10 mouse cellular contexts compared by ENCODE assay signal in the genomic region with DNA sequence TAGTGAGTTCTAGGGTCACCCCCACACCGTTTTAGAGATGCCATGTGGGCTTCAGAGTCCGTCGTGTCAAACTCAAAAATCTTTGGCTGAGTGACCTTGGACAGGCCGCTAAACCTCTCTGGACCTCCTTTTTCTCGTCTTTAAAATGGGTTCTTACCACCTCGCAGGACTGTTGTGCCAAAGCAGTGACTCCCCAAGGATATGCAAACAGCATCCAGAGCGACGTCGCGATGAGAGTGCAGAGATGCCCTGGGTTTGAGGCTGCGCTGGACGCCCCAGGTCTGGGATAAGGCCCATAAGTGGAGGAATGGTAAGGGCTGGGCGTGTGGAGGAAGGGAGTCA. TPM values are rescaled to one million over a fixed set of nuclear protein-coding genes. Genes with fewer than 3 reads are reported as not detected.
A peak's percentile ranks its signal among the peaks of the same experiment; 100 is the strongest.
DNase-seq lines count a peak whose midpoint lies in the region; ATAC-seq and TF ChIP-seq lines count a peak whose summit lies in the region.
"Had no signal": no experiment of that assay in that cellular context is flagged by ENCODE, and none has a peak within 500 bp of the region (broad histone marks: within the 10 kb centered on the region; RNA-seq: fewer than 3 reads in every experiment).

No protein-coding gene starts in this region.

- no peaks in the 10 kb centered on the region for H3K9me3 ChIP-seq in heart, embryonic 10.5 days
- H3K9me3 ChIP-seq in ES-Bruce4 (replicated peaks; ENCODE audit: control insufficient read depth, insufficient read depth, low read length, poor library complexity, severe bottlenecking) = no peaks in the 10 kb centered on the region
- H3K9me3 ChIP-seq in forebrain, postnatal 0 days (ENCODE audit: low read length) = no peaks in the 10 kb centered on the region
- H3K9me3 ChIP-seq in midbrain, embryonic 10.5 days (replicated peaks) = no peaks in the 10 kb centered on the region

- peak overlapping the region; percentile 84 for H3K4me2 ChIP-seq in forebrain, postnatal 0 days (ENCODE audit: low read depth)

- peak overlapping the region; percentile 48; the same call in 1 of the 2 replicates for H3K4me3 ChIP-seq in heart, embryonic 10.5 days
- no peak overlapping the region for H3K4me3 ChIP-seq in heart, adult 2 months
- peak overlapping the region; percentile 56; the same call in 1 of the 2 replicates for H3K4me3 ChIP-seq in ES-Bruce4 (ENCODE audit: low read depth, low read length)
- H3K4me3 ChIP-seq in forebrain, postnatal 0 days (ENCODE audit: low read depth, low read length) = peak overlapping the region; percentile 69
- peak overlapping the region; percentile 79 for H3K4me3 ChIP-seq in midbrain, embryonic 10.5 days

- ATAC-seq in forebrain, postnatal 0 days = no peak; the same call in none of the 2 replicates

- intact Hi-C loops in heart, adult 2 months (cut with DNase I) = no loop called here

- peaks cover 24% of the 10 kb centered on the region for H3K4me1 ChIP-seq in heart, embryonic 10.5 days
- H3K4me1 ChIP-seq in heart, adult 2 months (ENCODE audit: control insufficient read depth, insufficient read depth, low read length) = no peaks in the 10 kb centered on the region
- H3K4me1 ChIP-seq in ES-Bruce4 (ENCODE audit: control insufficient read depth, insufficient read depth, low read length) = no peaks in the 10 kb centered on the region
- peaks cover 15% of the 10 kb centered on the region for H3K4me1 ChIP-seq in forebrain, postnatal 0 days (ENCODE audit: insufficient read depth)
- H3K4me1 ChIP-seq in midbrain, embryonic 10.5 days = peaks cover 85% of the 10 kb centered on the region

- no peak for TF ChIP-seq EP300 in heart, adult 2 months (IDR thresholded peaks at IDR 0.05; ENCODE audit: insufficient read depth, low read depth, low read length)
- no peak for TF ChIP-seq EP300 in ES-Bruce4 (IDR thresholded peaks at IDR 0.05; ENCODE audit: insufficient read depth, low read depth, low read length)

- no peak for TF ChIP-seq CTCF in heart, adult 2 months (IDR thresholded peaks at IDR 0.05)
- TF ChIP-seq CTCF in ES-Bruce4 (IDR thresholded peaks at IDR 0.05; ENCODE audit: low read depth, low read length) = no peak
- no peak for TF ChIP-seq CTCF in forebrain, postnatal 0 days (IDR thresholded peaks at IDR 0.05; ENCODE audit: low read depth)

- H3K36me3 ChIP-seq in heart, embryonic 10.5 days = no peaks in the 10 kb centered on the region
- H3K36me3 ChIP-seq in heart, adult 2 months (ENCODE audit: control insufficient read depth, insufficient read depth, low read length) = no peaks in the 10 kb centered on the region
- no peaks in the 10 kb centered on the region for H3K36me3 ChIP-seq in ES-Bruce4 (ENCODE audit: control insufficient read depth, insufficient read depth, low read length, poor library complexity, severe bottlenecking)
- H3K36me3 ChIP-seq in forebrain, postnatal 0 days (ENCODE audit: insufficient read depth) = peaks cover 16% of the 10 kb centered on the region
- peaks cover 35% of the 10 kb centered on the region for H3K36me3 ChIP-seq in midbrain, embryonic 10.5 days

- H3K79me2 ChIP-seq in heart, adult 2 months (replicated peaks; ENCODE audit: control insufficient read depth, insufficient read depth, low read length) = no peaks in the 10 kb centered on the region

- no peak overlapping the region for H3K27ac ChIP-seq in heart, embryonic 10.5 days
- H3K27ac ChIP-seq in heart, adult 2 months = no peak overlapping the region
- H3K27ac ChIP-seq in ES-Bruce4 (ENCODE audit: insufficient read depth, low read length) = no peak overlapping the region
- peak overlapping the region; percentile 92 for H3K27ac ChIP-seq in forebrain, postnatal 0 days (ENCODE audit: low read depth, low read length)
- peak overlapping the region; percentile 99 for H3K27ac ChIP-seq in midbrain, embryonic 10.5 days (replicated peaks)

- no peak for TF ChIP-seq POLR2A in heart, adult 2 months (IDR thresholded peaks at IDR 0.05; ENCODE audit: insufficient read depth, low read depth, low read length)
- no peak for TF ChIP-seq POLR2A in ES-Bruce4 (IDR thresholded peaks at IDR 0.05; ENCODE audit: insufficient read depth, low read length)

- H3K9ac ChIP-seq in heart, adult 2 months (ENCODE audit: low read depth, low read length) = no peak overlapping the region
- H3K9ac ChIP-seq in ES-Bruce4 (ENCODE audit: low read depth, poor library complexity, severe bottlenecking) = no peak overlapping the region
- peak overlapping the region; percentile 91 for H3K9ac ChIP-seq in forebrain, postnatal 0 days

- no peak for DNase-seq in heart, embryonic 10.5 days (ENCODE audit: low spot score)
- no peak for DNase-seq in heart, adult 2 months
- peak; percentile 64 for DNase-seq in forebrain, postnatal 0 days
- no peak for DNase-seq in midbrain, embryonic 10.5 days (ENCODE audit: low spot score)
- no peak for DNase-seq in adrenal gland, postnatal 10 days
- DNase-seq in cerebellum, postnatal 14 days = no peak
- DNase-seq in adrenal gland, postnatal 14 days = no peak
- DNase-seq: heart, adult 11 months had no signal

- peaks cover 92% of the 10 kb centered on the region for H3K27me3 ChIP-seq in heart, embryonic 10.5 days (ENCODE audit: insufficient read depth, poor library complexity, severe bottlenecking)
- peaks cover 21% of the 10 kb centered on the region for H3K27me3 ChIP-seq in heart, adult 2 months (ENCODE audit: control insufficient read depth, insufficient read depth, low read length)
- peaks cover 11% of the 10 kb centered on the region; the same call in 1 of the 2 replicates for H3K27me3 ChIP-seq in ES-Bruce4 (ENCODE audit: control insufficient read depth, insufficient read depth, low read length, poor library complexity, severe bottlenecking)
- no peaks in the 10 kb centered on the region for H3K27me3 ChIP-seq in forebrain, postnatal 0 days (ENCODE audit: insufficient read depth, low read length)
- peaks cover 39% of the 10 kb centered on the region for H3K27me3 ChIP-seq in midbrain, embryonic 10.5 days (ENCODE audit: low read depth, poor library complexity, severe bottlenecking)

- 2% methylated on average over 13 of the region's 13 CpGs for WGBS in heart, embryonic 10.5 days
- 5% methylated on average over 13 of the region's 13 CpGs for WGBS in heart, adult 2 months
- WGBS in forebrain, postnatal 0 days = 2% methylated on average over 13 of the region's 13 CpGs
- under 1% methylated on average over 13 of the region's 13 CpGs for WGBS in midbrain, embryonic 10.5 days

RNA-seq across cellular contexts. Expression of gene Cryba4, which starts 24.4 kb away (rescaled TPM):
- 0.20 TPM in 1 of 2 replicates, not detected in the other for polyA plus RNA-seq in heart, embryonic 10.5 days (2016; fragmentation: Nextera tagmentation; extraction: Ambion mirVana)
- total RNA-seq in heart, adult 2 months (2021) = 1 to 10 TPM; 5.3 to 7.1 TPM
- 14.4 and 33.8 TPM in 2 replicates for polyA plus RNA-seq in heart, adult 2 months (2012; rRNA removed)
- not detected in 2 replicates for polyA plus RNA-seq in ES-Bruce4 (2011; ENCODE audit: insufficient read depth, insufficient read length, low read depth, missing spikeins)
- 2.5 TPM in 1 of 2 replicates, not detected in the other for total RNA-seq in forebrain, postnatal 0 days (2014; rRNA removed)
- 2.4 and 2.6 TPM in 2 replicates for polyA plus RNA-seq in forebrain, postnatal 0 days (2015; fragmentation: Nextera tagmentation; extraction: Ambion mirVana)
- polyA plus RNA-seq in midbrain, embryonic 10.5 days (2016; fragmentation: Nextera tagmentation; extraction: Ambion mirVana) = 0.43 and 1.4 TPM in 2 replicates
- total RNA-seq in adrenal gland, postnatal 10 days (2021) = 10 to 100 TPM in 1 of 2 experiments, 1 to 10 TPM in 1; 7.9 to 17.4 TPM
- total RNA-seq in adrenal gland, postnatal 14 days (2021) = 16.2 and 28.2 TPM in 2 replicates
- total RNA-seq: megakaryocyte-erythroid progenitor cell, adult 5-6 weeks had no signal

RNA-seq across cellular contexts. Expression of gene Crybb1, which starts 27.7 kb away (rescaled TPM):
- polyA plus RNA-seq in heart, embryonic 10.5 days (2016; fragmentation: Nextera tagmentation; extraction: Ambion mirVana) = not detected in 2 replicates
- total RNA-seq in heart, adult 2 months (2021) = 1 to 10 TPM; 1.5 to 3.3 TPM
- 2.1 and 2.3 TPM in 2 replicates for polyA plus RNA-seq in heart, adult 2 months (2012; rRNA removed)
- not detected in 2 replicates for polyA plus RNA-seq in ES-Bruce4 (2011; ENCODE audit: insufficient read depth, insufficient read length, low read depth, missing spikeins)
- total RNA-seq in forebrain, postnatal 0 days (2014; rRNA removed) = 5.0 and 6.3 TPM in 2 replicates
- polyA plus RNA-seq in forebrain, postnatal 0 days (2015; fragmentation: Nextera tagmentation; extraction: Ambion mirVana) = 10.4 and 10.8 TPM in 2 replicates
- 0.41 and 0.91 TPM in 2 replicates for polyA plus RNA-seq in midbrain, embryonic 10.5 days (2016; fragmentation: Nextera tagmentation; extraction: Ambion mirVana)
- total RNA-seq in adrenal gland, postnatal 10 days (2021) = 1 to 10 TPM; 1.4 to 2.2 TPM
- 1.8 and 1.9 TPM in 2 replicates for total RNA-seq in adrenal gland, postnatal 14 days (2021)
- total RNA-seq: megakaryocyte-erythroid progenitor cell, adult 5-6 weeks had no signal

RNA-seq across cellular contexts. Expression of gene Tpst2, which starts 48.6 kb away (rescaled TPM):
- polyA plus RNA-seq in heart, embryonic 10.5 days (2016; fragmentation: Nextera tagmentation; extraction: Ambion mirVana) = 34.1 and 41.2 TPM in 2 replicates
- total RNA-seq in heart, adult 2 months (2021) = 10 to 100 TPM; 38.3 to 43.6 TPM
- 36.9 and 37.7 TPM in 2 replicates for polyA plus RNA-seq in heart, adult 2 months (2012; rRNA removed)
- 25.8 and 37.1 TPM in 2 replicates for polyA plus RNA-seq in ES-Bruce4 (2011; ENCODE audit: insufficient read depth, insufficient read length, low read depth, missing spikeins)
- 43.4 and 45.0 TPM in 2 replicates for total RNA-seq in forebrain, postnatal 0 days (2014; rRNA removed)
- 37.9 and 39.0 TPM in 2 replicates for polyA plus RNA-seq in forebrain, postnatal 0 days (2015; fragmentation: Nextera tagmentation; extraction: Ambion mirVana)
- polyA plus RNA-seq in midbrain, embryonic 10.5 days (2016; fragmentation: Nextera tagmentation; extraction: Ambion mirVana) = 35.9 and 37.0 TPM in 2 replicates
- 100 to 1,000 TPM; 116 to 169 TPM for total RNA-seq in adrenal gland, postnatal 10 days (2021)
- total RNA-seq in adrenal gland, postnatal 14 days (2021) = 161 and 186 TPM in 2 replicates

Comparison
In these comparisons a context has a peak if more than half of its experiments do, and no peak if none do; other contexts are left out.
1. H3K27ac ChIP-seq: peak in forebrain, postnatal 0 days (single experiment) and midbrain, embryonic 10.5 days (single experiment); none in heart, embryonic 10.5 days (single experiment), heart, adult 2 months (single experiment) and ES-Bruce4 (single experiment).